Mouse (Mus musculus) neural tube, embryonic 13.5 days (tissue): ENCODE measurements around the gene Mcfd2. TPM values are rescaled to one million over a fixed set of nuclear protein-coding genes. Genes with fewer than 3 reads are reported as not detected.

Experiments used
- ATAC-seq: fragments of 200-750 bp; cut with Nextera tagmentation; 2 replicates; pipeline ENCODE4 v1.8.0; 2017; ENCODE audit warnings: low read depth, mild to moderate bottlenecking, moderate TSS enrichment, moderate library complexity
- H3K27ac ChIP-seq: fragments of 300-500 bp; sonication (generic); replicated peaks from 2 replicates; pipeline ENCODE4 v1.5.1; 2015; ENCODE audit warnings: moderate library complexity, mild to moderate bottlenecking, inconsistent platforms
- H3K27me3 ChIP-seq: fragments of 300-500 bp; sonication (generic); 2 replicates; pipeline ENCODE4 v1.6.1; 2015; ENCODE audit warnings: mild to moderate bottlenecking, inconsistent platforms
- H3K36me3 ChIP-seq: fragments of 300-500 bp; sonication (generic); 2 replicates; pipeline ENCODE4 v1.6.1; 2015; ENCODE audit warnings: mild to moderate bottlenecking, inconsistent platforms
- H3K4me1 ChIP-seq: fragments of 300-500 bp; sonication (generic); replicated peaks from 2 replicates; pipeline ENCODE4 v1.6.1; 2015; ENCODE audit warnings: inconsistent platforms
- H3K4me2 ChIP-seq: fragments of 300-500 bp; sonication (generic); 2 replicates; pipeline ENCODE4 v1.6.1; 2015; ENCODE audit warnings: inconsistent platforms, mild to moderate bottlenecking, moderate library complexity
- H3K4me3 ChIP-seq: fragments of 300-500 bp; sonication (generic); 2 replicates; pipeline ENCODE4 v1.5.1; 2015; ENCODE audit warnings: mild to moderate bottlenecking, inconsistent platforms
- H3K9ac ChIP-seq: fragments of 300-500 bp; sonication (generic); 2 replicates; pipeline ENCODE4 v1.6.1; 2015; ENCODE audit warnings: moderate library complexity, mild to moderate bottlenecking, inconsistent platforms
- H3K9me3 ChIP-seq: fragments of 300-500 bp; sonication (generic); 2 replicates; pipeline ENCODE4 v1.6.1; 2016; ENCODE audit warnings: inconsistent platforms
- WGBS: fragments of 180-500 bp; shearing (Covaris S2); methylation state at CpG from one replicate; pipeline ENCODE4 v1.1.7; 2015; 5-methylcytosine and 5-hydroxymethylcytosine counted together
- polyA plus RNA-seq: library from polyadenylated mRNA; unstranded; fragments of >200 nt; fragmentation: Nextera tagmentation; extraction: Ambion mirVana; gene quantifications from 2 replicates; pipeline ENCODE4 v1.2.1, GENCODE M21; 2015

Mcfd2 gene
- polyA plus RNA-seq, 1 experiment from 2014 or later, result 45.4 TPM

DNA sequence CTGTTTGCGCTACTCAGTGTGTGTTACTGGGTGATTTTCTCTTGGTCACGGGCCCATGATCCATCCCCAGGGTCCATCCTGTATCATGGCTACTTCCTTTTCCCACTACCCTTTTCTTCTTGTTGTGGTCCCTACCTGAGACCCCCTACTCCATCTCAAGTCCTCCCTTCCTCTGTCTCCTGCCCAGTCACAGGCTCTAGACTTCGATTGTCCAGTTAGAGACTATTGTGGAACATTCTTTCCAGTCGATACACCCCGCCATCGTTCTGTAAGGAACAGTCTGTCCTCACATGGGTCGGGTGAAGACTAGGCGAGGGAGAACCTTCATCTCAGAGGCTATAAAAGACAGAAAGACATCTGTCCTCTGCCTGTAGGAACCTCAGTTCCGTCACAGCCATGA, 40.4 kb downstream of the Mcfd2 start:
- Histone ChIP-seq H3K36me3 (no peaks in the 10 kb centered on the region), H3K4me2 (no peak overlapping the region), H3K9ac (no peak overlapping the region), H3K9me3 (no peaks in the 10 kb centered on the region), H3K4me1 (no peaks in the 10 kb centered on the region), H3K4me3 (no peak overlapping the region), H3K27me3 (no peaks in the 10 kb centered on the region), H3K27ac (no peak overlapping the region)
- ATAC-seq, result no peak
- 89% methylated on average over 9 of the region's 9 CpGs for WGBS

DNA sequence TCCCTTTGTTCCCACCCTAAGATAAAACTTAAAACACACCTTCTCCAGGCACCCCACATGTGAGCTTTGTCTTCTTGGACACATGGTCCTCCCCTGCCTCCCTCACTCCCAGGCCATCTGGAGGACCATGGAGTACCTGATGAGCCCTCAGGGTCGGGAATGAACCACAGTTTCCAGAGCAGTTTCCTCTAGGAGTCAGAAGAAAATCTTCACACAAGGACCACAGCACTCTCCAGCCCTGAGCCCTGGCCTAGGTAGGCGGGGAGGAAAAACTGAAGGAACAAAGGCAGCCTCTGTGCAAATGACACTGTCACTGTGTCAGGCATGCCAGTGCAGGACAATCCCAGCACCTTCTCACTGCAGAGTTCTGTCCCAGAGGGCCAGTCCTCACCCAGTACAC, 41.3 kb downstream of the Mcfd2 start:
- Histone ChIP-seq H3K9ac (no peak overlapping the region), H3K4me3 (no peak overlapping the region), H3K4me2 (no peak overlapping the region), H3K9me3 (no peaks in the 10 kb centered on the region), H3K4me1 (no peaks in the 10 kb centered on the region), H3K27ac (no peak overlapping the region), H3K36me3 (no peaks in the 10 kb centered on the region), H3K27me3 (no peaks in the 10 kb centered on the region)
- ATAC-seq, result no peak
- WGBS, result 51% methylated on average over 2 of the region's 2 CpGs

DNA sequence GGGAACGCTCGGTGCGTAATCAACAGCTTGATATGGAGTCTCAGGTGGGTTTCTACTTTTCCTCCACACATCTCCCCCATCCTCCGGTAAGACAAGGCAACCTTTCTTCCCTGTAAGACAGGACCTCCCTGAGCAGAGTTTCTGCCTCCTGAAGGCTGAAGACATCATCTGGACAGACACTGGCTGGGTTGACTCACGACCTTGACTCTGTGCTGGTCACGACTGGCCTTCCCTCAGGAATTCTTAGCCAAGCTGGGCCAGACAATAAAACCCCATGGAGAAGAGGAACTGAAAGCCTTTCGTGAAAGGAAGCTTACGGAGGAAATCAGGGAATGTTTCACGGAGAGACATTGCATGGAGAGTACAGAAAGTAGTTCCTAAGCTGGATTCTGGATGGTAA, 46.3 kb downstream of the Mcfd2 start:
- no peak overlapping the region for H3K9ac ChIP-seq
- no peak overlapping the region for H3K4me2 ChIP-seq
- H3K36me3 ChIP-seq, result no peaks in the 10 kb centered on the region
- H3K27ac ChIP-seq, result no peak overlapping the region
- no peaks in the 10 kb centered on the region for H3K27me3 ChIP-seq
- ATAC-seq, result no peak
- WGBS, result 77% methylated on average over 9 of the region's 9 CpGs
- H3K9me3 ChIP-seq, result no peaks in the 10 kb centered on the region
- H3K4me3 ChIP-seq, result no peak overlapping the region
- no peaks in the 10 kb centered on the region for H3K4me1 ChIP-seq

DNA sequence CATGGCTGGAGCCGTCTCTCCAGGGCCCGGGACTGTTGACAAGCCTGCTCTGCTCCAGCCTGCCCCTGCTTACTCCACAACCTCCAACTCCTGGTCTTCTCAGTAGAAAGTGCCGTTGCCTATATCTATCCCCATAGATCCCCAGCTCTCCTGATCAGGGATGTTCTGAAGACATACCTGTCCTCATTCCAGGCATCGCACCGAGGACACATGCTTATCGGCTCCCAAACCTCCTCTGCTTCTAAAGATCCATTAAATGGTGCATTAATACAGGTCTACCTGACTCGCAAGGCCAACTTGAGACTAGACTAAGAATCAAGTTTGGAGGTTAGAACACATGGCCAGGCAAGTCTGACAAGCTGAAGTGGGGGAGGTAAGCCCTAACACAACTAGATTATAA, 51.2 kb downstream of the Mcfd2 start:
- H3K4me1 ChIP-seq, result no peaks in the 10 kb centered on the region
- no peaks in the 10 kb centered on the region for H3K9me3 ChIP-seq
- H3K4me3 ChIP-seq, result no peak overlapping the region
- 93% methylated on average over 7 of the region's 7 CpGs for WGBS
- no peaks in the 10 kb centered on the region for H3K36me3 ChIP-seq
- no peak overlapping the region for H3K27ac ChIP-seq
- H3K4me2 ChIP-seq, result no peak overlapping the region
- no peak for ATAC-seq
- H3K9ac ChIP-seq, result no peak overlapping the region
- no peaks in the 10 kb centered on the region for H3K27me3 ChIP-seq

DNA sequence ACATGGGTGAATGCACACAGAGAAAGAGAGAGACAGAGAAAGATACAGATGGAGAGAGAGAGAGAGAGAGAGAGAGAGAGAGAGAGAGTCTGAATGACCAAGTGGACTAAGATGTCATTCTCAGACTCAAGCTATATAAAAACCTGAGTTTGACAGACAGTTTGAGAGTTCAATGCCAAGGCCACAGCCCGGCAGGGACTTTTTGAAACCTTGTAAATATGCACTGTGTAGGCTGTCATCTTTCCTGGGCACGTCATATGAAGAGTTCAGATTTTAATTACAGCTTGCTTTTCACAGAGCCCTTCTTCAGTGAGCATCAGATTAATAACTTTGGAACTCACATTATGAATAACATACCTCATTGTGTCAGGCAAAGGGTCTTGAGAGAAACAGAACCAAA, 55.2 kb downstream of the Mcfd2 start:
- Histone ChIP-seq H3K9me3 (no peaks in the 10 kb centered on the region), H3K27ac (no peak overlapping the region)
- 85% methylated on average over 2 of the region's 2 CpGs for WGBS

DNA sequence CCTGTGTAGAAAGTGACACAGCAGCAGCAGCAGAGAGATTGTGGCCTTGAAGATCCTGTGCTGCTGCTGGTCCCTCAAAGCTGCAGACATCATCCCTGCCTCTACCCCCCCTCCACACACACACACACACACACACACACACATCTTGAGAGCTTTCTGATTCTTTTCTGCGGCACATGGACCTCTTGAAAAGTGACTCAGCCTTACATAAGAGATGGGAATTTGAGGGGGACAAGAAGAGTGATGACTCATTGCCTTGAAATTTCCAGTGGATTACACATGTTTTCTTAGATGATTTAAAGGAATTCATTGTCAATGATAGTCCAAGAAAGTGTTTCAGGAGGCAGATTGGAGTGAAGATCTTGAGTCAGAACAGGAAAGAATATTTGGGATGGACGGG, 58.9 kb downstream of the Mcfd2 start:
- H3K9ac ChIP-seq, result no peak overlapping the region
- no peaks in the 10 kb centered on the region for H3K9me3 ChIP-seq
- no peaks in the 10 kb centered on the region for H3K27me3 ChIP-seq
- H3K4me1 ChIP-seq, result peaks cover 17% of the 10 kb centered on the region
- no peaks in the 10 kb centered on the region for H3K36me3 ChIP-seq
- no peak for ATAC-seq
- H3K4me2 ChIP-seq, result no peak overlapping the region
- WGBS, result 68% methylated on average over 2 of the region's 2 CpGs
- H3K27ac ChIP-seq, result no peak overlapping the region
- H3K4me3 ChIP-seq, result no peak overlapping the region

More for the DNA sequence above, 55.2 kb downstream of the Mcfd2 start:
- H3K9ac ChIP-seq, result no peak overlapping the region
- ATAC-seq, result no peak
- H3K4me2 ChIP-seq, result no peak overlapping the region
- no peaks in the 10 kb centered on the region; the same call in 1 of the 2 replicates for H3K4me1 ChIP-seq
- no peaks in the 10 kb centered on the region for H3K27me3 ChIP-seq
- H3K36me3 ChIP-seq, result no peaks in the 10 kb centered on the region
- no peak overlapping the region for H3K4me3 ChIP-seq

Other genes with a start within 250 kb of the Mcfd2 start
- gene Pigf, start 240.5 kb downstream of the Mcfd2 start, polyA plus RNA-seq, result 35.4 and 39.5 TPM in 2 replicates
- 248 and 258 TPM in 2 replicates for gene Cript, start 240.4 kb downstream of the Mcfd2 start, polyA plus RNA-seq
- gene Socs5, start 158.3 kb downstream of the Mcfd2 start, polyA plus RNA-seq, result 14.0 and 15.7 TPM in 2 replicates
- gene Ttc7, start 17.0 kb upstream of the Mcfd2 start, polyA plus RNA-seq, result 4.0 and 4.9 TPM in 2 replicates
- 0.78 TPM in 1 of 2 replicates, not detected in the other for gene Stpg4, start 161.8 kb upstream of the Mcfd2 start, polyA plus RNA-seq
- 2,810 and 2,954 TPM in 2 replicates for gene Calm2, start 181.0 kb upstream of the Mcfd2 start, polyA plus RNA-seq